Mouse (Mus musculus) stomach, embryonic 15.5 days (tissue): ENCODE results near the gene Hsf2bp. TPM values are rescaled to one million over a fixed set of nuclear protein-coding genes. Genes with fewer than 3 reads are reported as not detected.

Experiments used
- ATAC-seq: fragments of 200-750 bp; cut with Nextera tagmentation; 2 replicates; pipeline ENCODE4 v1.8.0; 2017; ENCODE audit warnings: low read depth, moderate number of reproducible peaks, moderate TSS enrichment; ENCODE audit not compliant: insufficient read depth, low FRiP score
- H3K27ac ChIP-seq: fragments of 300-500 bp; sonication (generic); 2 replicates; pipeline ENCODE4 v1.5.1; 2015; ENCODE audit warnings: mild to moderate bottlenecking, inconsistent platforms
- H3K27me3 ChIP-seq: fragments of 300-500 bp; sonication (generic); replicated peaks from 2 replicates; pipeline ENCODE4 v1.6.1; 2015; ENCODE audit warnings: inconsistent platforms
- H3K36me3 ChIP-seq: fragments of 300-500 bp; sonication (generic); 2 replicates; pipeline ENCODE4 v1.6.1; 2015; ENCODE audit warnings: inconsistent platforms
- H3K4me1 ChIP-seq: fragments of 300-500 bp; sonication (generic); 2 replicates; pipeline ENCODE4 v1.6.1; 2015; ENCODE audit warnings: inconsistent platforms
- H3K4me2 ChIP-seq: fragments of 300-500 bp; sonication (generic); 2 replicates; pipeline ENCODE4 v1.6.1; 2015; ENCODE audit warnings: mild to moderate bottlenecking, inconsistent platforms
- H3K4me3 ChIP-seq: fragments of 300-500 bp; sonication (generic); replicated peaks from 2 replicates; pipeline ENCODE4 v1.5.1; 2015; ENCODE audit warnings: inconsistent platforms
- H3K9ac ChIP-seq: fragments of 300-500 bp; sonication (generic); 2 replicates; pipeline ENCODE4 v1.6.1; 2015; ENCODE audit warnings: inconsistent platforms
- H3K9me3 ChIP-seq: fragments of 300-500 bp; sonication (generic); 2 replicates; pipeline ENCODE4 v1.6.1; 2016; ENCODE audit warnings: inconsistent platforms
- WGBS: fragments of 180-500 bp; shearing (Covaris S2); methylation state at CpG from one replicate; pipeline ENCODE4 v1.1.7; 2015; 5-methylcytosine and 5-hydroxymethylcytosine counted together
- polyA plus RNA-seq: library from polyadenylated mRNA; unstranded; fragments of >200 nt; fragmentation: Nextera tagmentation; extraction: Ambion mirVana; gene quantifications from 2 replicates; pipeline ENCODE4 v1.2.1, GENCODE M21; 2015

Gene Hsf2bp
- polyA plus RNA-seq, 1 experiment from 2014 or later: 0.50 TPM

DNA sequence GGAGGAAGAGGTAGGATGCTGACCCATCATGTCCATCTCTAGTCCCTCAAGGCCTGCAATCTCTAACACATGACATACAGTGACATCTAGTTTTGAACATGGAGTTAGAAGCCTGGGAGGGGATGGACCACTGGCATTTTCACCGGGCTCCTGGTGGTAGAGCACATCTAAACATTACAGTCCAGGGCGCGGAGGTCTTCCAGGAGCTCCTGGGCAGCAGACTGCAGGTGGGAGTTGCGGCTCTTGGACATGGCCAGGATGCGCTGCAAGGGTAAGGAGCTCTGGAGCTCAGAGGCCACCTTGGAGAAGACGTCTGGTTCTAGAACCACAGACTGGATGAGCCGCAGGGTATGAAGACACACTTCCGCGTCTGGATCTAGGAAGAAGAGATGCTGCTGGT, 89.7 kb downstream of the Hsf2bp start:
- no peak overlapping the region for H3K9ac ChIP-seq
- H3K36me3 ChIP-seq: no peaks in the 10 kb centered on the region
- H3K27ac ChIP-seq: no peak overlapping the region
- ATAC-seq: no peak
- 89% methylated on average over 9 of the region's 9 CpGs for WGBS
- no peak overlapping the region for H3K4me2 ChIP-seq
- H3K9me3 ChIP-seq: no peaks in the 10 kb centered on the region
- H3K27me3 ChIP-seq: no peaks in the 10 kb centered on the region
- H3K4me1 ChIP-seq: peaks cover under 1% of the 10 kb centered on the region; the same call in 1 of the 2 replicates
- no peak overlapping the region for H3K4me3 ChIP-seq

GRCm38 (mm10) chr17:31943881-31944539, 92.1 kb downstream of the Hsf2bp start:
- 48% methylated on average over 10 of the region's 10 CpGs for WGBS
- H3K27ac ChIP-seq: 0 out of 2 replicates have a peak overlapping the region, but pooled peaks have one; percentile 14
- ATAC-seq: no peak
- H3K36me3 ChIP-seq: no peaks in the 10 kb centered on the region
- H3K4me1 ChIP-seq: peaks cover 11% of the 10 kb centered on the region; the same call in 1 of the 2 replicates
- no peak overlapping the region for H3K4me3 ChIP-seq
- no peaks in the 10 kb centered on the region for H3K9me3 ChIP-seq
- H3K4me2 ChIP-seq: no peak overlapping the region
- no peak overlapping the region for H3K9ac ChIP-seq
- no peaks in the 10 kb centered on the region for H3K27me3 ChIP-seq

- Histone ChIP-seq H3K4me2 (no peak overlapping the region), H3K27ac (no peak overlapping the region), H3K27me3 (no peaks in the 10 kb centered on the region), H3K4me3 (no peak overlapping the region), H3K9me3 (no peaks in the 10 kb centered on the region), H3K36me3 (no peaks in the 10 kb centered on the region), H3K4me1 (peaks cover 22% of the 10 kb centered on the region), H3K9ac (no peak overlapping the region)
- WGBS: 51% methylated on average over 4 of the region's 4 CpGs
- no peak for ATAC-seq
These were observed 94.5 kb downstream of the Hsf2bp start for GRCm38 (mm10) chr17:31941616-31942015.

GRCm38 (mm10) chr17:31940607-31941006, 95.5 kb downstream of the Hsf2bp start:
- H3K27ac ChIP-seq: no peak overlapping the region
- no peaks in the 10 kb centered on the region for H3K9me3 ChIP-seq
- WGBS: 86% methylated on average over 4 of the region's 4 CpGs
- no peak for ATAC-seq
- no peak overlapping the region for H3K4me2 ChIP-seq
- no peaks in the 10 kb centered on the region for H3K27me3 ChIP-seq
- H3K36me3 ChIP-seq: no peaks in the 10 kb centered on the region
- peaks cover 28% of the 10 kb centered on the region for H3K4me1 ChIP-seq
- no peak overlapping the region for H3K9ac ChIP-seq
- H3K4me3 ChIP-seq: no peak overlapping the region

DNA sequence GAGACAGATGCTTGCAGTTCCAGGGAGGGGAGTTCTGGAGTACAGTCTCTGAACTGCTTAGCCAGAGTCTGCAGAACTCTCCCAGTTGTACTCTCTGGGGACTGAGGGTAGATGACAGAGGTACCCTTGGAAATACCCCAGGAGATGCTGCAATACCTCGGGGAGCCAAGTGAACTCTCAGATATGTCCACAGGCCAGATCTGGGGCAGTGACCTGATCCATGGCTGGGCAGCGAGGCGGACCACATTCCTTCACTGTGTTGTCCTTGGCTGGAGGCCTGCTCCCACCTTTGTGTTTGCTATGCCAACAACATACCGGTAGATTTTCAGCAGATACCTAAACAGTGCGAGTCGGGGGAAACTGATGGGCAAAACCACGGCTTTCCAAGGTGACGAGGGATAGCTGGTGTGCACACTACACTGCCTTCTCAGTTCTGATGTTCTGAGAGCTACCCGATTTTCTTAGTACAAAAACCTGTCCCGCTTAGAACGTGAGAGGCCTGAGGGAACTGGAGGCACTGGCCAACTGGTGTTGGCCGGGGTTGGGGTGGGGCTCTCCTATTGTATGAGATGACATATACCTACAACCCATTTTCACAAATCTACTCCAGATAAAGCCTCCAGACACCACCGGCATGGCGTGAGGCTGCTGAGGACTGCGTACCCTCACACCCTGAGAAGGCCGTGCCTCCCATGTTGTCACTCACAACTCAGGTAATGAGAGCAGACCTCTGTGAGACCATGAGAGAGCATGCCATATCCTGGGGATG, 96.7 kb downstream of the Hsf2bp start:
- Histone ChIP-seq H3K9ac (no peak overlapping the region), H3K27ac (peak overlapping the region; percentile 8; the same call in 1 of the 2 replicates), H3K27me3 (no peaks in the 10 kb centered on the region), H3K4me3 (no peak overlapping the region), H3K4me1 (peaks cover 30% of the 10 kb centered on the region), H3K9me3 (no peaks in the 10 kb centered on the region), H3K4me2 (no peak overlapping the region), H3K36me3 (no peaks in the 10 kb centered on the region)
- 74% methylated on average over 16 of the region's 16 CpGs for WGBS
- no peak for ATAC-seq

DNA sequence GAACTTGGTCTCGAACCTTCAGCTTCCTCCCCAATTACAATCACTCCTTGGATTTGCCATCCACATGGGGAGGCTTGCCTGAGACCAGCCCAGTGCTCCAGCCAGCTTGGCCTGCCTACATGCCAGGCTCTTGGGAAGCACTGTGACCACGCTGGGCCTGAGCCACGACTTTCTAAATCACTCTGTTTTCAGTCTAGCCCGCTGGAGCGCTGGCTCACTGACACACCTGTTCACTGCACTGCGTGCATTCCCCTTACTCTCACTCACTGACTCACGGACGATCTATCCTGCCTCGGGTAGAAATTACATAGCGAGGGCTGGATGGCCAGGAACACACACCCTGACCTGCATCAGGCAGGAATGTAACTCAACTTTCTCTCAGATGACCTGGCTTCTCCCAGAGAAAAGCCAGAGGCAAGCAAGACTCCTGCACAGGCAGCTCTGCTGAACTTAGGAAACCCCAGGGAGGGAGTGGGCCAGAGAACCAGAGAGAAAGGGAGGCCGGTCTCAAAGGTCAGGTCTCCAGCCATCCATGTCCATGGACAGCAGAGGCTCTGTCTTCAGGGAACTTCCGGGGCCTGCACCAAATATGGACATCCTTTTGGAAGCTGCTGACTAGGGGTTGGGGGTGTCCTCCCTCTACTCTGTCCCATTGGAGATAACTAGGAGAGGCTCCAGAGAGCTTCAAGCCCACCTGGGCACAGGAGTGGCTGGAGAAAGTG, 97.4 kb downstream of the Hsf2bp start:
- Histone ChIP-seq H3K36me3 (no peaks in the 10 kb centered on the region), H3K4me3 (no peak overlapping the region), H3K9ac (no peak overlapping the region), H3K9me3 (no peaks in the 10 kb centered on the region), H3K4me1 (peaks cover 32% of the 10 kb centered on the region), H3K27ac (peak overlapping the region; percentile 8; the same call in 1 of the 2 replicates), H3K27me3 (no peaks in the 10 kb centered on the region), H3K4me2 (no peak overlapping the region)
- 70% methylated on average over 12 of the region's 12 CpGs for WGBS
- ATAC-seq: no peak

GRCm38 (mm10) chr17:31937141-31937554, 99.0 kb downstream of the Hsf2bp start:
- Histone ChIP-seq H3K27me3 (no peaks in the 10 kb centered on the region), H3K4me3 (no peak overlapping the region), H3K27ac (peak overlapping the region; percentile 71), H3K4me1 (peaks cover 33% of the 10 kb centered on the region), H3K9me3 (no peaks in the 10 kb centered on the region), H3K36me3 (no peaks in the 10 kb centered on the region), H3K9ac (no peak overlapping the region), H3K4me2 (no peak overlapping the region)
- peak; percentile 57 for ATAC-seq
- 19% methylated on average over 3 of the region's 3 CpGs for WGBS

GRCm38 (mm10) chr17:31935841-31936240, 100.3 kb downstream of the Hsf2bp start:
- Histone ChIP-seq H3K36me3 (no peaks in the 10 kb centered on the region), H3K9ac (no peak overlapping the region), H3K9me3 (no peaks in the 10 kb centered on the region), H3K27me3 (no peaks in the 10 kb centered on the region), H3K4me3 (no peak overlapping the region), H3K27ac (no peak overlapping the region), H3K4me1 (peaks cover 37% of the 10 kb centered on the region), H3K4me2 (no peak overlapping the region)
- no peak for ATAC-seq
- 71% methylated on average over 3 of the region's 3 CpGs for WGBS

DNA sequence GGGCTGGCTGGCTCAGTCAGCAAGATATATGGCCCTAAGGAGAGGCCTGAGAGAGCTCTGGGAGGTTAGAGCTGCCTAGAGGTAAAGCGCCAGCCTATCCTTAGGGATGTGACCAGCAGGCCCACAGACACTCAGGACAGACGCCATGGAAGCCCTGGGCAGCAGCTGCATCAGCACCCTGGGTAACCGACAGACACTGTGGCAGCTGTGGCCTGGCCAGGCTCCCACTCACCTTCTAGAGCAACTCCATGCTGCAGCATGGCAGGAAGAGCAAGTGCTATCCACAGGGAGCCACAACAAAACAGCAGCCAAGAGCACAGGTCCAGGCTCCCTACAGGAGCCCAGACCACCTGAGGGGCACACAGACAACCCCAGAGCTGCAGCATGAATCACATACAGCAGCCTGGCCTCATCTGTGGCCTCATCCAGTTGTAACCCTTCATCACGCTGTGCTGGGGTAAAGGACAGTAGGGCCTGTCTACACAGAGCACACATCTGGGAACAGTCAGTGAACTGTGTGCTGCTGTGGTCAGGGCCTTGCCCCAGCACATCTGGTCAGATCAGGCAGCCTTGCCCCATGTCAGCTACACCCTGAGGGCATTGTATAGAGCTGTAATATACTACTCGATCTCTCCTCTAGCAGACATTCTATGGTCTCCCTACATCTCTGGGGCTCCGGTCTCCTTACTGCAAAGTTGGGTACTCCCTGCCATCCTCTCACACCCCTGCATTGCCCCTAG, 100.9 kb downstream of the Hsf2bp start:
- no peak for ATAC-seq
- Histone ChIP-seq H3K4me1 (peaks cover 39% of the 10 kb centered on the region), H3K36me3 (no peaks in the 10 kb centered on the region), H3K9me3 (no peaks in the 10 kb centered on the region), H3K27ac (no peak overlapping the region), H3K4me3 (no peak overlapping the region), H3K4me2 (no peak overlapping the region), H3K27me3 (no peaks in the 10 kb centered on the region), H3K9ac (no peak overlapping the region)
- WGBS: 85% methylated on average over 6 of the region's 6 CpGs

DNA sequence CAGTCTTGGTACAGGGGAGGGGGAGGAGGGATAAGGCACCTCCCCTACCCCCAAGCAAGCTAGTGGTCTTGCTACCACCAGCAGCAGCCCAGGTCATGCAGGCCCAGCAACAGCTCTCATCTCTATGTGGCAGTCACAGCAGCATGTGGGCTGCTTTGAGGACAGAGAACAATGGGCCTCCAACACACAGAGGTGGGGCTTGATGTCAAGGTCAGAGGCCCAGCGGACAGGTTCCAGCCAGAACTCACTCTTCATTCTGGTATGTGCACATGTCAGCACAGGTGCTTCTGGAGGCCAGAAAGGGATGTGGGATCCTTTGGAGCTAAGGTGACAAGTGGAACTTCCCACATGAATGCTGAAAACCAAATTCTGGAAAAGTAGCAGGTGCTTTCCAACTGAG, 102.2 kb downstream of the Hsf2bp start:
- no peaks in the 10 kb centered on the region for H3K9me3 ChIP-seq
- WGBS: 70% methylated on average over 1 of the region's 1 CpGs

GRCm38 (mm10) chr17:31931499-31931898, 104.7 kb downstream of the Hsf2bp start:
- Histone ChIP-seq H3K4me2 (no peak overlapping the region), H3K4me1 (peaks cover 21% of the 10 kb centered on the region), H3K36me3 (no peaks in the 10 kb centered on the region), H3K27ac (peak overlapping the region; percentile 27), H3K27me3 (no peaks in the 10 kb centered on the region), H3K9ac (no peak overlapping the region), H3K4me3 (no peak overlapping the region), H3K9me3 (no peaks in the 10 kb centered on the region)
- no peak for ATAC-seq
- 49% methylated on average over 7 of the region's 7 CpGs for WGBS

More for the DNA sequence above, 102.2 kb downstream of the Hsf2bp start:
- no peak overlapping the region for H3K9ac ChIP-seq
- no peak overlapping the region for H3K4me3 ChIP-seq
- no peaks in the 10 kb centered on the region for H3K27me3 ChIP-seq
- H3K36me3 ChIP-seq: no peaks in the 10 kb centered on the region
- no peak for ATAC-seq
- no peak overlapping the region for H3K4me2 ChIP-seq
- peaks cover 33% of the 10 kb centered on the region for H3K4me1 ChIP-seq
- H3K27ac ChIP-seq: no peak overlapping the region
